Mouse (Mus musculus): Measurements from ENCODE around the gene Clec2i. TPM values are rescaled to one million over a fixed set of nuclear protein-coding genes. Genes with fewer than 3 reads are reported as not detected.
"Not testable (repeated sequence)": the region's sequence is repeated elsewhere in the genome, so short reads cannot be mapped to it uniquely, and the experiment has no call there.

Clec2i gene
- polyA plus RNA-seq, 2 experiments: 0.14 to 0.16 TPM

DNA sequence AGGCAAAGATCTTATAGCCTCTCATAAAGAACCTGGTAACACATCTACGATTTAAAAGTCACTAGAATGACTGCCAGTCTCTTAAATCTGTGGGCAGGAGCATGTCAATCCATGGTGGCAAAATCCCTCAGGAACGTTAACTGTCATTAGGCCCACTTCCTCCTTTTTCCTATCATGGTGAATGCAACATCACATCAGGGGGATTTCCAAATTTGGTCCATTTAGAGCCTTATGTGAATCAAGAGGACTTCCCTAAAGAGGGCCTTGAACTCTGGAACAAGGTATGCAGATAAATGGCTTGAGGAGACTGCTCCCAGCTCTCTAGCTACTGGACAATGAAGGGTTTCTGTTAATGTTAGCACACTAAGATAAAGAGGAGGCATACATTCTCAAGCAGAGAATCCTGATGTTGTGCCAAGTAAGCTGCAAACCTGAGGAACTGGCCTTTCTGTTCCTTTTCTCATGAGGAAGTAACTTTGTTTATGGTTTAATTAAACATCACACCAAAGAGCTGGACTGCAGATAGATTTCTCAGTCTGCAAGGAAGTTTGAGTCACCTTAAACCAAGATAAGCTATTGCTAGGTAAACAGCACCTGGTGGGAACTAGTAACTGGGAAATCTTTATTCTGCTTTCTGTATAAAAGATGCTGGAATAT lies 26.3 kb downstream of the Clec2i start:
- 72% methylated on average over 2 of the region's 2 CpGs for WGBS
- TF ChIP-seq POLR2A (IDR thresholded peaks at IDR 0.05; ENCODE audit: borderline replicate concordance, extremely low read depth, insufficient read depth, insufficient read length): no peak
- Histone ChIP-seq H3K27ac (replicated peaks; ENCODE audit: low read depth, low read length) (no peak overlapping the region), H3K4me2 (replicated peaks; ENCODE audit: low read depth, low read length, severe bottlenecking) (no peak overlapping the region), H3K27me3 (ENCODE audit: control insufficient read depth, insufficient read depth, low read length) (no peaks in the 10 kb centered on the region), H3K4me3 (replicated peaks; ENCODE audit: low read length) (no peak overlapping the region), H3K9ac (ENCODE audit: low read depth, low read length, severe bottlenecking) (no peak overlapping the region), H3K36me3 (ENCODE audit: control insufficient read depth, insufficient read depth, low read length) (no peaks in the 10 kb centered on the region), H3K9me3 (ENCODE audit: control insufficient read depth, low read length) (no peaks in the 10 kb centered on the region), H3K4me1 (ENCODE audit: control insufficient read depth, insufficient read depth, low read length) (no peaks in the 10 kb centered on the region)
- ATAC-seq (ENCODE audit: low FRiP score, low read depth) (no peak), DNase-seq (ENCODE audit: low spot score) (no peak)

DNA sequence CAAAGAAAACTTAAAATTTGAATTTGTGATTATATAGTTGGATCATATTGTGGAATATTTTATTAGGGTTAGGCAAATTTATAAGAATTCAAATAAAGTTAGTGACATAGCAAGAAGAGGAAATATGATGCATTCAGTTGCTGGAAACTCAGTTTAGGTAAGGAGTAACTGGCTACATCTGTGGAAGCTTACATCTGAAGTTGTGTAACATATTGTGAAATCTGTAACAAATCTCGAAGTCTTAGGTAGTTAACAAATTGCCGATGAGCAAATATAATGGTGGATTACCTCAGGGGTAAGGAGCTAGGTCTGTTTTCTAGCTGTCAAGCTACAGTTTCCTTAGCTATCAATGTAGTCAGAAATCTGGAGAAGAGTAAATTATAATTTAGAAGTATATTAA lies 29.9 kb downstream of the Clec2i start:
- 77% methylated on average over 2 of the region's 2 CpGs for WGBS
- Histone ChIP-seq H3K36me3 (ENCODE audit: control insufficient read depth, insufficient read depth, low read length) (no peaks in the 10 kb centered on the region), H3K4me2 (replicated peaks; ENCODE audit: low read depth, low read length, severe bottlenecking) (no peak overlapping the region), H3K27me3 (ENCODE audit: control insufficient read depth, insufficient read depth, low read length) (no peaks in the 10 kb centered on the region), H3K27ac (replicated peaks; ENCODE audit: low read depth, low read length) (no peak overlapping the region), H3K9me3 (ENCODE audit: control insufficient read depth, low read length) (no peaks in the 10 kb centered on the region), H3K9ac (ENCODE audit: low read depth, low read length, severe bottlenecking) (no peak overlapping the region), H3K4me1 (ENCODE audit: control insufficient read depth, insufficient read depth, low read length) (no peaks in the 10 kb centered on the region), H3K4me3 (replicated peaks; ENCODE audit: low read length) (no peak overlapping the region)
- no peak for ATAC-seq (ENCODE audit: low FRiP score, low read depth)
- no peak for DNase-seq (ENCODE audit: low spot score)
- no peak for TF ChIP-seq POLR2A (IDR thresholded peaks at IDR 0.05; ENCODE audit: borderline replicate concordance, extremely low read depth, insufficient read depth, insufficient read length)

DNA sequence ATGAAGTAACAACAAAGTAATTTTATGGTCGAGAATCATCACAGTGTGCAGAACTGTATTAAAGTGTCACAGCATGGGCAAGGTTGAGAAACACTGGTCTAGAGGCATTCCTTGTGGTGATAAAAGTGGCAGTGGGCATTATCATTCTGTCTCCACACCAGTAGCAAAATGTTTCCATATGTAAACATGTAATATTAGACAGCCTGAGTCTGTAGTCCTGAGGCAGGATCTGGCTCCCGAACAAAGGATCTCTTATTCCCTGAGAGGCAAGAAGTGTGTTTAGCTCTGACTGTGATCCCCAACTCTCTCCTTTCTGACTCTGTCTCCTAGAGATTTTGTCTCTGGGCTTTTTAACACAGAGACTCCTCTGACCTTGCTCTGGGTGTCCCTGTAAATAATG lies 45.7 kb downstream of the Clec2i start:
- H3K27ac ChIP-seq (replicated peaks; ENCODE audit: low read depth, low read length): no peak overlapping the region
- H3K4me1 ChIP-seq (ENCODE audit: control insufficient read depth, insufficient read depth, low read length): no peaks in the 10 kb centered on the region
- H3K4me3 ChIP-seq (replicated peaks; ENCODE audit: low read length): no peak overlapping the region
- no peak overlapping the region for H3K4me2 ChIP-seq (replicated peaks; ENCODE audit: low read depth, low read length, severe bottlenecking)
- no peak overlapping the region for H3K9ac ChIP-seq (ENCODE audit: low read depth, low read length, severe bottlenecking)
- no peaks in the 10 kb centered on the region for H3K27me3 ChIP-seq (ENCODE audit: control insufficient read depth, insufficient read depth, low read length)
- ATAC-seq (ENCODE audit: low FRiP score, low read depth) (0 out of 2 replicates have a peak, but pooled peaks have one; percentile 30), DNase-seq (ENCODE audit: low spot score) (no peak)
- 58% methylated on average over 2 of the region's 2 CpGs for WGBS
- H3K9me3 ChIP-seq (ENCODE audit: control insufficient read depth, low read length): no peaks in the 10 kb centered on the region
- TF ChIP-seq POLR2A (IDR thresholded peaks at IDR 0.05; ENCODE audit: borderline replicate concordance, extremely low read depth, insufficient read depth, insufficient read length): no peak
- no peaks in the 10 kb centered on the region for H3K36me3 ChIP-seq (ENCODE audit: control insufficient read depth, insufficient read depth, low read length)

DNA sequence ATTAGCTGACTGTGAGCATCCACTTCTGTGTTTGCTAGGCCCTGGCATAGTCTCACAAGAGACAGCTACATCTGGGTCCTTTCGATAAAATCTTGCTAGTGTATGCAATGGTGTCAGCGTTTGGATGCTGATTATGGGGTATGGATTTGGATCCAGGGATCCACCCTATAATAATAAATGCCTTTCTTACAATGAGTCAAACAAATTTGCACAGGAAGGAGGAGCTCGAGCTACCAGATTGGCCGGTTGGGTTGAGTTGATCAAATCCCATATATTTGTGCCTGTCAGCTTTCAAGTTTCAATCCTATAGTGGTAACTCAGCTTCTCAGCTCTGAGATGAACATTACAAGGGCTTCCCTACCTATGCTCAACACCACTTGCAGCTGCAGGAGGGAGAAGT lies 46.7 kb downstream of the Clec2i start, which contains the start of gene Clec2g:
Clec2g (plus strand) TSS at position 301 of the 400 bp plus-strand sequence.
- not testable (repeated sequence) for H3K9ac ChIP-seq (ENCODE audit: low read depth, low read length, severe bottlenecking); DNase-seq (ENCODE audit: low spot score); H3K9me3 ChIP-seq (ENCODE audit: control insufficient read depth, low read length); H3K4me3 ChIP-seq (replicated peaks; ENCODE audit: low read length); H3K36me3 ChIP-seq (ENCODE audit: control insufficient read depth, insufficient read depth, low read length); H3K4me2 ChIP-seq (replicated peaks; ENCODE audit: low read depth, low read length, severe bottlenecking); H3K27me3 ChIP-seq (ENCODE audit: control insufficient read depth, insufficient read depth, low read length); H3K4me1 ChIP-seq (ENCODE audit: control insufficient read depth, insufficient read depth, low read length); ATAC-seq (ENCODE audit: low FRiP score, low read depth); H3K27ac ChIP-seq (replicated peaks; ENCODE audit: low read depth, low read length)
- WGBS: 88% methylated on average over 4 of the region's 4 CpGs

DNA sequence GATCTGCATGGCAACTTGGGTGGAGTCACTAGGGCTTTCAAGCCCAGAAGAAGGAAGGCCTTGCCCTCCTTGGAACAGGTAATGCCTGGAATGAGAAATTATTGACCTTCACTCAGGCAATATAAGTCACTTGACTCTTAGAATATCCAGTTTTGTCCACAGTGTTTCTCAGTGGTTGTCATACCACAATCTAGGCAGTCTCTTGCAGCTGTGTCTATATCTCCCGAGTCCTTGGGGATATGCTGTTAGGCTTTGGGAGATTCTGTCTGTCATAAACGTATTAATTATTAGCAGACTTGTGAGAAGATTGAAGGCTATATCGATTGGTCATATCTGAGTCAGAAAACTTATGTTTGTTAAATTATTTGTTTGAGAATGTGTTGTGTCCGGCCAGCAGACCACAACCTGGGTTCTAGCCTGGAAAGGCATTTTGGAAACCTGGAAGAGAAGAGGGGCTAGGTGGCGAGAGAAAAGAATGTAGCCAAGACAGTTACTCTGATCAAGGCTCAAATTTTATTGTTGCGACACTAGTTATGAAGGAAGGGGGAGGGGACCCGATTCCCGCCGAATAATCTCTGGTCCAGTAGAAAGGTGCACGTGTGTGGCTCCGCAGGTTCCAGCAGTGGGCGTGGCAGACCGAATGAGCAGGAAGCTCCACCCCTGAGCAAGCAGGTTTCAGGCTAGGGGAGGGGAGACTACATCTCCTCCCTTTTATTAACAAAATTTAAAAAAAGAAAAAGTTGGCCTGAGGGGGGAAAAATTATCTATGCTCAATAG lies 48.7 kb downstream of the Clec2i start:
- not testable (repeated sequence) for H3K4me3 ChIP-seq (replicated peaks; ENCODE audit: low read length); H3K36me3 ChIP-seq (ENCODE audit: control insufficient read depth, insufficient read depth, low read length); H3K27me3 ChIP-seq (ENCODE audit: control insufficient read depth, insufficient read depth, low read length); H3K4me2 ChIP-seq (replicated peaks; ENCODE audit: low read depth, low read length, severe bottlenecking); H3K4me1 ChIP-seq (ENCODE audit: control insufficient read depth, insufficient read depth, low read length); ATAC-seq (ENCODE audit: low FRiP score, low read depth); H3K9me3 ChIP-seq (ENCODE audit: control insufficient read depth, low read length); H3K27ac ChIP-seq (replicated peaks; ENCODE audit: low read depth, low read length); H3K9ac ChIP-seq (ENCODE audit: low read depth, low read length, severe bottlenecking); DNase-seq (ENCODE audit: low spot score)
- WGBS: 86% methylated on average over 4 of the region's 13 CpGs
